Mouse (Mus musculus) neural tube, embryonic 12.5 days (tissue): ENCODE results near the gene Kcnn3. TPM values are rescaled to one million over a fixed set of nuclear protein-coding genes. Genes with fewer than 3 reads are reported as not detected.
A peak's percentile ranks its signal among the peaks of the same experiment; 100 is the strongest.

Experiments used
- ATAC-seq: fragments of 200-750 bp; cut with Nextera tagmentation; 2 replicates; pipeline ENCODE4 v1.8.0; 2017; ENCODE audit warnings: low read depth, mild to moderate bottlenecking, moderate TSS enrichment, moderate library complexity; ENCODE audit not compliant: low FRiP score
- H3K27ac ChIP-seq: fragments of 300-500 bp; sonication (generic); 2 replicates; pipeline ENCODE4 v1.5.1; 2016
- H3K27me3 ChIP-seq: fragments of 300-500 bp; sonication (generic); replicated peaks from 2 replicates; pipeline ENCODE4 v1.6.1; 2016; ENCODE audit warnings: mild to moderate bottlenecking
- H3K36me3 ChIP-seq: fragments of 300-500 bp; sonication (generic); 2 replicates; pipeline ENCODE4 v1.6.1; 2016; ENCODE audit warnings: mild to moderate bottlenecking
- H3K4me1 ChIP-seq: fragments of 300-500 bp; sonication (generic); 2 replicates; pipeline ENCODE4 v1.6.1; 2016
- H3K4me2 ChIP-seq: fragments of 300-500 bp; sonication (generic); replicated peaks from 2 replicates; pipeline ENCODE4 v1.6.1; 2016; ENCODE audit warnings: mild to moderate bottlenecking
- H3K4me3 ChIP-seq: fragments of 300-500 bp; sonication (generic); 2 replicates; pipeline ENCODE4 v1.5.1; 2016
- H3K9ac ChIP-seq: fragments of 300-500 bp; sonication (generic); 2 replicates; pipeline ENCODE4 v1.6.1; 2016; ENCODE audit warnings: mild to moderate bottlenecking
- H3K9me3 ChIP-seq: fragments of 300-500 bp; sonication (generic); 2 replicates; pipeline ENCODE4 v1.6.1; 2016; ENCODE audit warnings: mild to moderate bottlenecking
- WGBS: fragments of 180-500 bp; shearing (Covaris S2); methylation state at CpG from one replicate; pipeline ENCODE4 v1.1.7; 2016; 5-methylcytosine and 5-hydroxymethylcytosine counted together
- polyA plus RNA-seq: library from polyadenylated mRNA; unstranded; fragments of >200 nt; fragmentation: Nextera tagmentation; extraction: Ambion mirVana; gene quantifications from 2 replicates; pipeline ENCODE4 v1.2.1, GENCODE M21; 2016

Kcnn3 gene
- polyA plus RNA-seq, 1 experiment from 2014 or later: 3.4 TPM

DNA sequence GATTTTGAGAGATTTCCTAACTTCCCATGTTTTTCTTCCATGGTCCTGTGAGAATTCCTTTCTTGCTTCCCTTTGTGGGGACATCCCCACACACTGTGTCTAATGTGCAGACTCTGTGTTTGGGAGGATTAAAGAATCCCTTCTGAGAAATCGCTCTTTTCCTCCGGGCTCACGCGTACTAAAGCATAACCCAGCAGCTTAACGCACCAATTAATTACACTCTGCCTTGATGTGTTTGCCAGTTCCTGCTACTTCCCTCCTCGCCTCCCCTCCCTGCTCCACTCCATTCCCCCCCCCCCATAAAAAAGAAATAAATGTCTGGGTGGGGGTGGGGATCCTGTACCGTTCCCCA is 1.5 kb downstream of the Kcnn3 start:
- ATAC-seq: no peak
- Histone ChIP-seq H3K9ac (peak overlapping the region; percentile 53; the same call in 1 of the 2 replicates), H3K9me3 (peaks cover 6% of the 10 kb centered on the region; the same call in 1 of the 2 replicates), H3K36me3 (no peaks in the 10 kb centered on the region), H3K4me1 (peaks cover 38% of the 10 kb centered on the region), H3K4me2 (peak overlapping the region; percentile 91), H3K27me3 (peaks cover 31% of the 10 kb centered on the region), H3K4me3 (peak overlapping the region; percentile 41), H3K27ac (no peak overlapping the region)
- whole genome bisulfite sequencing: 21% methylated on average over 7 of the region's 7 CpGs

DNA sequence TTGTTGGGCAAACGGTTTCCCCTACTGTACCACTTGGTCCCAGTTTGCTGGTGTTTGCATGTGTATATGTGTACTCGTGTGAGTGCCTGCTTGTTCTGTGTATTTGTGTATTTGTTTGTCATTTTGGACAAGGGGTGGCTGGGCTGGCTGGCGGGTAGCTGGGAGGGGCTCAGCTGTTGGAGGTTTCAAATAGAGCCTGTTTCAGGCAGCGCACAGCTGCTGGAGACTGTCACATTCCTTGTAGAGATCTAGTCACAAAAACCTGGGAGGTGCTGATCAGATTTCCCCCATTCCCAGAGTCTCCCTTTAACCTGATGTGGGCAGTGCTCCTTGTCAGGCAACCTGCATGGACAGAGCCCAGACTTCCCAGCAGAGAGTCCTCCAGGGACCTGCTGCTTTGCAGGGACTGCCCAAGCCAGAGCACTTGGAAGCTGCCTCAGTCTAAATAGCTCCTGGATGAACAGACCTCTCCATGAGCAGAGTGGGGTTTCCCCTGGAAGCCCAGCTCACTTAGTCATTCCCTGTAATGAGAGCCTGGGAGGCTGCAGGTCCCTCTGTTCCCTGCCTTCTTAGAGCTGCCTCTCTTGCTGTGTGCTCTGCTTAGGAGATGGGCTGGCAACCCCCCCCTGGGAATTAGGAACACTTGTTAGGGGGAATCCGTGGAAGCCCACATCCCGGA is 2.6 kb downstream of the Kcnn3 start:
- no peaks in the 10 kb centered on the region for H3K36me3 ChIP-seq
- H3K9me3 ChIP-seq: no peaks in the 10 kb centered on the region
- peak overlapping the region; percentile 91 for H3K4me2 ChIP-seq
- H3K27ac ChIP-seq: no peak overlapping the region
- H3K4me3 ChIP-seq: peak overlapping the region; percentile 41
- ATAC-seq: no peak
- peak overlapping the region; percentile 26; the same call in 1 of the 2 replicates for H3K9ac ChIP-seq
- 45% methylated on average over 6 of the region's 6 CpGs for WGBS
- peaks cover 31% of the 10 kb centered on the region for H3K27me3 ChIP-seq
- H3K4me1 ChIP-seq: peaks cover 42% of the 10 kb centered on the region

DNA sequence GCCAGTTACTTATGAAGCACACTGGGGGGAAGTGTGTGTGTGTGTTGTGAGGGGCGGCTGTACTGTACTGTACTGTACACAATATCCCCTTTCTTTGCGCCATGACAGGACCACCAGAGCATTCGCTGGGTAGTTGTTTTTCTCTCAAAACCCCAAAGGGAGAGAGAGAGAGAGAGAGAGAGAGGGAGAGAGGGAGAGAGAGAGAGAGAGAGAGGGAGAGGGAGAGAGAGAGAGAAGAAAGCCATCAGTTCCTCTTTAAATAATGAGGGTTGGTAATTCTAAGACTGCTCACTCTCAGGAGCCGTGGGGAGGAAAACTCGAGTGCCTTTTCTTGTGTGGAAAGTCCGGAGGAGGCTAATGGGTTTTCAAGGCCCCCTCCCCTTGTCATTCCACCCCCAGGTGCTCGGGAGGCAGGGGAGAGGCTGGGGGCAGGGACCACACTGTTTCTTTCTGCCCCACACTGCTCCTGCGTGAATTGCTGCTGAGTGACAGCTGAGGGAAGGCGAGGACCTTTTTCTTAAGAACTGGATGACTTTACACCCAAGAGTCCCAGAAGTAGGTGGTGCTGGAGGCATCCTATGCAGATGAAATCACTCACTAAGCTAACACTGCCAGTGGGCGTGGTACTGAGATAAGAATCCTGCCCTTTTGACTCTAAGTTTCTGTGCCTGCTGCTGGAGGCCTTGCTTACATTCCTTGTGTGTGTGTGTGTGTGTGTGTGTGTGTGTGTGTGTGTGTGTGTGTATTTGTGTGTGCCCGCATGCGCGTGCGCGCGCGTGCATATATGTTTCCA is 6.5 kb downstream of the Kcnn3 start:
- H3K4me2 ChIP-seq: no peak overlapping the region
- no peak overlapping the region for H3K4me3 ChIP-seq
- H3K27me3 ChIP-seq: peaks cover 20% of the 10 kb centered on the region
- ATAC-seq: no peak
- no peak overlapping the region for H3K27ac ChIP-seq
- H3K9me3 ChIP-seq: no peaks in the 10 kb centered on the region
- H3K4me1 ChIP-seq: peaks cover 24% of the 10 kb centered on the region
- WGBS: 64% methylated on average over 17 of the region's 17 CpGs
- no peaks in the 10 kb centered on the region for H3K36me3 ChIP-seq
- no peak overlapping the region for H3K9ac ChIP-seq

DNA sequence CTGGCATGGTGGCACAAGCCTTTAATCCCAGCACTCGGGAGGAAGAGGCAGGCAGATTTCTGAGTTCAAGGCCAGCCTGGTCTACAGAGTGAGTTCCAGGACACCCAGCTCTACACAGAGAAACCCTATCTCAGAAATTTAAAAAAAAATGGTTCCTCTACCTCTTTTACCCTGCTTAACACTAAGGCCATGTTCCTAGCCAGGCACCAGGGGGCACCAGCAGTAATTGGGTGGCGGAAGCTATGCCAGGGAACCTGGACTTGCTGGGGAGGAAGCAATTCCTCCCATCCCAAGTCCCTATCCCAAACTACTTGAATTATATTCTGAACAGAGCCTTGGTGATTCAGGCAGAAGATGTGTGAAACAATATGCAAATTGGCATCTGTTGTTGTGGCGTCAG is 9.8 kb downstream of the Kcnn3 start:
- no peaks in the 10 kb centered on the region; the same call in 1 of the 2 replicates for H3K27me3 ChIP-seq
- H3K4me2 ChIP-seq: no peak overlapping the region
- H3K9ac ChIP-seq: no peak overlapping the region
- ATAC-seq: no peak
- no peak overlapping the region for H3K4me3 ChIP-seq
- no peaks in the 10 kb centered on the region for H3K36me3 ChIP-seq
- H3K4me1 ChIP-seq: 0 out of 2 replicates have a peak, but pooled peaks cover 12% of the 10 kb centered on the region
- H3K9me3 ChIP-seq: no peaks in the 10 kb centered on the region
- 74% methylated on average over 3 of the region's 3 CpGs for WGBS
- no peak overlapping the region for H3K27ac ChIP-seq

DNA sequence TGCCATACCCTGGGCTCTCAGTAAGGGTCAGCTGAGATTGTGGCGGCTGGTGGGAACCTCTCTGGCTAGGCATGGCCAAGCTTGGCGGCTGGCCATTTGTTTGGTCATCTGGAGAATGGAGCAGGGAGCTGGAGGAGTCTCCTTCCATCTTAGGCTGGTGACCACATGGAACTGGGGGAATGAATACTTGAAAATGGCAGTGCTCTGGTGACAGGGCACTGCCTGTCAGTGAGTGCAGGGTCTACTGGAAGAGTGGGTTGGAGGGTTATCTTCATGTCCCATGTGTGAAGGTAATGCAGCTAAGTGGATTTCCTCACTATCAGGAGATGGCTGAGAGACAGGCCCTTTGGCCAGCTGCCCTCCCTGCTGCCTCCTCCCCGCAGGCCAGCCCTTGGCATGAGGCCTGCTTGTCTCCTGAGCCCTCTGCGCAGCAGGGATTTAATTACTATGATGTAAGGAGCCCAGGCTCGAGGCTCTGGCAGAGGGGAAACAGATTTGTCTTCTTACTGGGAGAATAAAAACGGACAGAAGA is 14.7 kb downstream of the Kcnn3 start:
- H3K9me3 ChIP-seq: no peaks in the 10 kb centered on the region
- no peak for ATAC-seq
- no peaks in the 10 kb centered on the region for H3K27me3 ChIP-seq
- H3K4me1 ChIP-seq: 0 out of 2 replicates have a peak, but pooled peaks cover 5% of the 10 kb centered on the region
- no peak overlapping the region for H3K27ac ChIP-seq
- H3K4me2 ChIP-seq: no peak overlapping the region
- 49% methylated on average over 6 of the region's 6 CpGs for WGBS
- H3K9ac ChIP-seq: no peak overlapping the region
- H3K4me3 ChIP-seq: no peak overlapping the region
- H3K36me3 ChIP-seq: no peaks in the 10 kb centered on the region

DNA sequence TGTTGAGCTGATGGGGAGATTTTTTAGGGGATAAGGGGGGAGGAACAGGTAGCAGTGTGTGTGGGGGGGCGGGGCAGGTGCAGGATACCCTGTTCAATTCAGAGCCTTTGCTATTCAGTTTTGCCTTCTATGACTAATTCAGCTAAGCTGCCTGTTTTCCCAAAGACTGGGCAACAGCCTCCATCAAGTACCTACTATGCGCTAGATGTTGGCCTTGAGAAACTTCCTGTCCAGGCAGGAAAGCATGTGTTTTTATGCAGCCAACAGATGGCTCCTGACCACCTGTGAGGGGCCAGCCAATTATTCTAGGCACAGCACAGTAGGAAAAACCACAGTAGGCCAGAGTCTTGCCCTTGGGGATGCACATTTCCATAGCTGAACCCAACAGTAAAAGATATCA is 15.2 kb downstream of the Kcnn3 start:
- Histone ChIP-seq H3K4me3 (no peak overlapping the region), H3K9me3 (no peaks in the 10 kb centered on the region), H3K4me1 (0 out of 2 replicates have a peak, but pooled peaks cover 5% of the 10 kb centered on the region), H3K27ac (no peak overlapping the region), H3K4me2 (no peak overlapping the region), H3K27me3 (no peaks in the 10 kb centered on the region), H3K36me3 (no peaks in the 10 kb centered on the region), H3K9ac (no peak overlapping the region)
- 97% methylated on average over 2 of the region's 2 CpGs for WGBS
- no peak for ATAC-seq

DNA sequence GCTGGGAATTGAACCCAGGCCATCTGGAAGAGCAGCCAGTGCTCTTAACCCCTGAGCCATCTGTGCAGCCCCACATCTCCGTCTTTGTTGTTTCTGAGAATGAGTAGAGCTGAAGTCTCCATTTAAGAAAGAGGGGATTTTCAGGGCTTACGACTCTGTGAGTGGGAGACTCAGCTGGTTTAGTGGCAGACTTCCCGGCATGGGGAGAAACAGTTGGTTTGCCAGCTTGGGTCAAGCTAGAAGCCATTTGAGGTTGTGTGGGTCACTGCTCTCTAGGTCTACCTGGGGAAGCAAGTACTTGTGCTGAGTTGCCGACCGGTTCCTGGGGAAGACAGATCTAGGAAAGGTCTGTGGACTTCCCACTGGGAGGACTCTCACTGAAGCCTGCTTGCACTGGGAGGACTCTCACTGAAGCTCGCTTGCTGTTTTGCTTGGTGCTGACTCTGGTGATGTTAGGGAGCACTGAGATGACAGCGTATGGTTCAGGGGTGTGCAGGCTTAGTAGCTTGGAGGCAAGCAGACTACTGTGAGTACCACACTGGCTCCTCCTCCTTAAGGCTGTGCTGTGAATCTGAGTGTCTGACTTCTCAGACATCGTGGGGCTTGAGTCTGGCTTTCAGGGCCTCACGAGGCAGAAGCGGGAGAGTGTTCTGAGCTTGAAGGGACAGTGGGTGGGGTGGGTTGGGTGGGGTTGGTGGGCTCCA is 19.2 kb downstream of the Kcnn3 start:
- Histone ChIP-seq H3K4me1 (0 out of 2 replicates have a peak, but pooled peaks cover 5% of the 10 kb centered on the region), H3K4me3 (no peak overlapping the region), H3K9ac (no peak overlapping the region), H3K27ac (no peak overlapping the region), H3K27me3 (no peaks in the 10 kb centered on the region), H3K4me2 (no peak overlapping the region), H3K9me3 (no peaks in the 10 kb centered on the region), H3K36me3 (no peaks in the 10 kb centered on the region)
- 87% methylated on average over 10 of the region's 10 CpGs for WGBS
- ATAC-seq: no peak

DNA sequence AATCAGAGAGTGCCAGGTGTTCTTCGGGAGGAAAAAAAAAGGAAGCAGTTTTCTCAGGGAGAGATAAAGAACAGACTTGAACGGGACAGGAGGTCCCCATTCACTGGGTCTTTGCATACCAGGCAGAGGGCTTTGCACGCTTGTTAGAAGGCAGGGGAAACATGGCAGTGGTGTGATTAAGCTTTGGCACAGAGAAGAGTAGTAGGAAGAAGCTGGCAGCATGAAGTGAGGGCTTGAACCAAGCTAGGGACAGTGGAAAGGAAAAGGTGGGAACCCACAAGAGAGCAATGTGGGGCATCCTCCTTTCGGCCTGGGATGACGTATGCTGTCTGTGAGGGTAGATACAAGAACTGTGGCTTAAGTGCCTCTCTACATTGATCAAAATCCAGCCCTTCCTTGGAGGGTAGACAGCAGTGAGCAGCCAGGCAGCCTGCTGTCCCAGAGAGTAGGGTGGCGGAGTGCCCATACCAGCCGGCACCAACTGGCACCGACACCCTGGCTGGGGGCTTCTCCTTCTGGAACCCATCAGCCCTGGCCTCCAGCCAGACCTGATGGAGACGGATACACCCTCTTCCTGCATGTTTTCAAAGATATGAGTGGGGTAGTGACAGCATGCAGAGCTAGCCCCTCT is 19.9 kb downstream of the Kcnn3 start:
- no peaks in the 10 kb centered on the region for H3K27me3 ChIP-seq
- 0 out of 2 replicates have a peak, but pooled peaks cover 2% of the 10 kb centered on the region for H3K4me1 ChIP-seq
- H3K4me3 ChIP-seq: no peak overlapping the region
- H3K27ac ChIP-seq: no peak overlapping the region
- ATAC-seq: no peak
- H3K4me2 ChIP-seq: no peak overlapping the region
- H3K9me3 ChIP-seq: no peaks in the 10 kb centered on the region
- H3K9ac ChIP-seq: no peak overlapping the region
- 76% methylated on average over 9 of the region's 9 CpGs for WGBS
- H3K36me3 ChIP-seq: no peaks in the 10 kb centered on the region

DNA sequence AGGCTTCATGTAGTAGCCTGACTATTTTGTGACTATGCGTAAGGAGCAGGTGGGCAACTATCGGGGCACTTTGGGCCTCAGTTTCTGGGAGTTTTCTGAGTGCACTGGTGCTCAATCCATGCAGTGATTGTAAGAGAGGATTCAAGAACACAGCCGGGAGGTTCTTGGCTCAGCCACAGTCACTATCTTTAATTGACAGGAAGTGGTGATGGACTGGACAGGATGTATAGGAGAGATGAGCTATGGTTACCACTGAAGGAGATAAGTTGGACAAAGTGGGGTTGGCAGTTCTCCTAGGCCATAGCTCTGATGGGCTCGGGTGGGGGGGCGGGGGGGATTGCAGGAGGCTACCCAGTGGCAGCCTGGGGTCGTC is 20.4 kb downstream of the Kcnn3 start:
- Histone ChIP-seq H3K27me3 (no peaks in the 10 kb centered on the region), H3K4me2 (no peak overlapping the region), H3K36me3 (no peaks in the 10 kb centered on the region), H3K9ac (no peak overlapping the region), H3K9me3 (no peaks in the 10 kb centered on the region), H3K4me3 (no peak overlapping the region), H3K27ac (no peak overlapping the region), H3K4me1 (no peaks in the 10 kb centered on the region)
- no peak for ATAC-seq
- WGBS: 88% methylated on average over 6 of the region's 6 CpGs

DNA sequence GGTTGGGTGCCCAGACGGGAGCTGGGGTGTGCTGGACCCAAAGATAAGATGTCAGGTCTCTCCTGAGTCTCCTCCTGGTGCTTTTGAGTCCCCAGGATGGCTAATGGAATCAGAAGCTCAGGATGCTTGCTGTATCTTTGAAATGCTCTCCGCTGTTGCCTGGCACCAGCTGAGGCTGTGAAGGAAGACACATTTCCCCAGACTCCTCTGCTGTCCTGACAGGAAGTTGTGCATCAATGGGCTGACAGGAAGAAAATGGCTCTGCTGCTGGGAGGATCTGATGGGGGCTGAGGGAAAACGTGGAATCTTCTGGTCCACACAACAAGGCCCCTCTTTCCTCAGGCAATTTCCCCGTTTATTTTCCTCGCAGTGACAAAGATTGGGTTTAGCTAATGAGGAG is 27.0 kb downstream of the Kcnn3 start:
- no peak overlapping the region for H3K4me2 ChIP-seq

DNA sequence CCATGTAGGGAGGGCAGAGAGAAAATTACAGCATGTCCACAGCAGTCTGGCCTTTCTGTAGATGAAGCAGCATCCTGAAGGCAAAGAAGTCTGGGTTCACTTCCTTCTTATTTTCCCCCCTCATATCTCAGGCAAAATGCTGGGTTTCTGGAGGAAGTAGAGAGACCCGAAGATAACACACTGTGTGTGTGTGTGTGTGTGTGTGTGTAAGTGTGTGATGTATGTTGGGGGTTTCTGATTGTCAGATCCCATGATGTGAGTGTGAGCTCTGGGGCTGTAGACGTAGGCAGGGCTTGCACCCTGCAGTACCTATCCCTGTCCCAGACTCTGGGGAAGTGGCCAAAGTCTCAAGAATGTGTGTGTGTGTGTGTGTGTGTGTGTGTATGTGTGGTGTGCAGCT is 28.8 kb downstream of the Kcnn3 start:
- Histone ChIP-seq H3K27me3 (no peaks in the 10 kb centered on the region), H3K9me3 (no peaks in the 10 kb centered on the region), H3K4me3 (no peak overlapping the region), H3K36me3 (no peaks in the 10 kb centered on the region), H3K27ac (no peak overlapping the region), H3K9ac (no peak overlapping the region), H3K4me2 (no peak overlapping the region), H3K4me1 (0 out of 2 replicates have a peak, but pooled peaks cover 4% of the 10 kb centered on the region)
- 84% methylated on average over 2 of the region's 2 CpGs for WGBS
- no peak for ATAC-seq

More for the DNA sequence above, 27.0 kb downstream of the Kcnn3 start:
- no peak for ATAC-seq
- Histone ChIP-seq H3K27ac (no peak overlapping the region), H3K4me3 (no peak overlapping the region), H3K9me3 (no peaks in the 10 kb centered on the region), H3K4me1 (no peaks in the 10 kb centered on the region), H3K36me3 (no peaks in the 10 kb centered on the region), H3K27me3 (no peaks in the 10 kb centered on the region), H3K9ac (no peak overlapping the region)
- WGBS: 45% methylated on average over 5 of the region's 5 CpGs

DNA sequence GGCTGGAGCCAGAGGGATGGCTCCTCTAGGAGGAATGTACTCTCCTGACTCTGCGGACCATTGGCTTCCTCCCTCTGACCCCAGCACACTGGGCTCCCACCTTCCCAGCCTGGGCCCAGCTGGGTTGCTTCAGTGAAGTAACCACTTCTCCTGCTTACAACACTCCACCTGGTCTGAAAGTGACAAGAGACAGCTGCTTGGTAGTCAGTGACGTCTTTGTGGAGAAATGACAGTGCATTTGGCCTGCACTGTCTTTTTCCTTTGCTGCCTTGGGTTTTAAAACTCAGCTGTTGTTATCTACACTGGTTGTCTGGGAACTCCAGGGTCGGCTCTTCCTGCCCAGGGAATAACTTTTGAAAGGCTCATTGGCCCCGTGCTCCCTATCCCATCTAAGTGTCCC is 29.5 kb downstream of the Kcnn3 start:
- Histone ChIP-seq H3K9me3 (no peaks in the 10 kb centered on the region), H3K27me3 (no peaks in the 10 kb centered on the region), H3K27ac (no peak overlapping the region), H3K9ac (no peak overlapping the region), H3K4me1 (0 out of 2 replicates have a peak, but pooled peaks cover 4% of the 10 kb centered on the region), H3K4me3 (no peak overlapping the region), H3K4me2 (no peak overlapping the region), H3K36me3 (no peaks in the 10 kb centered on the region)
- WGBS: 70% methylated on average over 4 of the region's 4 CpGs
- no peak for ATAC-seq
